Mouse (Mus musculus) ES-Bruce4 (cell line): ENCODE measurements around the gene Nat8f2.

ENCODE experiments used
- CTCF ChIP-seq: IDR thresholded peaks from one replicate; pipeline ENCODE4 v1.8.1; 2011; ENCODE audit warnings: low read depth, low read length
- EP300 ChIP-seq: IDR thresholded peaks from 2 replicates; pipeline ENCODE4 v1.6.1; 2011; ENCODE audit warnings: low read depth, low read length; ENCODE audit not compliant: insufficient read depth
- POLR2A ChIP-seq: IDR thresholded peaks from one replicate; pipeline ENCODE4 v1.8.1; 2011; ENCODE audit warnings: low read length; ENCODE audit not compliant: insufficient read depth

- no peak for TF ChIP-seq CTCF
- no peak for TF ChIP-seq POLR2A
- no peak for TF ChIP-seq EP300
These were observed 950 bp downstream of the Nat8f2 start for GRCm38 (mm10) chr6:85867726-85868690.
